Mouse (Mus musculus) CH12.LX (cell line): Measurements from ENCODE around the gene Tbx5. TPM values are rescaled to one million over a fixed set of nuclear protein-coding genes. Genes with fewer than 3 reads are reported as not detected.

Source experiments
- DNase-seq: peaks from one replicate; pipeline ENCODE4 v3.0.0-alpha.2; 2013; ENCODE audit errors: extremely low read depth
- H3K27ac ChIP-seq: 2 replicates; pipeline ENCODE4 v1.5.1; 2012; ENCODE audit warnings: low read depth, mild to moderate bottlenecking, control low read depth, moderate library complexity; ENCODE audit not compliant: insufficient read depth
- H3K27me3 ChIP-seq: replicated peaks from 2 replicates; pipeline ENCODE3; 2012; ENCODE audit warnings: inconsistent platforms
- H3K36me3 ChIP-seq, 2 experiments: replicated peaks in 1 of 2; 2 replicates each; pipeline versions ENCODE3 to v1.6.1; 2012; ENCODE audit warnings: inconsistent platforms in 1 of 2, low read length in 1 of 2, mild to moderate bottlenecking in 1 of 2, mixed read lengths in 1 of 2, moderate library complexity in 1 of 2; ENCODE audit not compliant: control insufficient read depth in 1 of 2, insufficient read depth in 1 of 2
- H3K4me1 ChIP-seq, 2 experiments: 2 replicates each; pipeline ENCODE4 v1.6.1; 2012; ENCODE audit warnings: inconsistent platforms in 1 of 2, moderate library complexity in 1 of 2; ENCODE audit not compliant: insufficient read depth in 2 of 2, control insufficient read depth in 1 of 2
- H3K4me2 ChIP-seq: 2 replicates; pipeline ENCODE4 v1.6.1; 2012; ENCODE audit warnings: low read depth, mild to moderate bottlenecking, control low read depth; ENCODE audit not compliant: poor library complexity, insufficient read depth, severe bottlenecking
- H3K4me3 ChIP-seq, 3 experiments: fragments of 150-350 bp in 1 of 3; sonication (generic) in 1 of 3; replicated peaks in 1 of 3; 2 replicates each; pipeline versions ENCODE3 to v1.5.1; 2011 to 2012; ENCODE audit warnings: low read depth in 2 of 3, low read length in 2 of 3, mild to moderate bottlenecking in 2 of 3, moderate library complexity in 2 of 3, control low read depth in 1 of 3, improper control_type of control experiment in 1 of 3, inconsistent platforms in 1 of 3, mixed read lengths in 1 of 3; ENCODE audit not compliant: poor library complexity in 1 of 3
- H3K79me2 ChIP-seq: replicated peaks from 2 replicates; pipeline ENCODE4 v1.6.1; 2012; ENCODE audit warnings: mild to moderate bottlenecking, moderate library complexity; ENCODE audit not compliant: control insufficient read depth, poor library complexity, insufficient read depth, severe bottlenecking; ENCODE audit errors: extremely low read depth
- H3K9ac ChIP-seq: 2 replicates; pipeline ENCODE4 v1.6.1; 2012; ENCODE audit warnings: low read depth, mild to moderate bottlenecking, control low read depth, moderate library complexity; ENCODE audit not compliant: insufficient read depth
- H3K9me3 ChIP-seq: replicated peaks from 2 replicates; pipeline ENCODE3; 2012; ENCODE audit warnings: low read length, inconsistent platforms, mixed read lengths
- CHD1 ChIP-seq: IDR thresholded peaks from 2 replicates; pipeline ENCODE4 v1.6.1; 2012; ENCODE audit warnings: low read depth, low read length, improper control_type of control experiment, inconsistent platforms
- CHD2 ChIP-seq: IDR thresholded peaks from 2 replicates; pipeline ENCODE4 v1.6.1; 2011; ENCODE audit warnings: low read length, improper control_type of control experiment
- CTCF ChIP-seq, 2 experiments: IDR thresholded peaks in 1 of 2; conservative IDR thresholded peaks in 1 of 2; 2 replicates each; pipeline ENCODE4 v1.5.1; 2011 to 2012; ENCODE audit warnings: low read depth in 2 of 2, low read length in 2 of 2, improper control_type of control experiment in 1 of 2, inconsistent platforms in 1 of 2, mild to moderate bottlenecking in 1 of 2, moderate library complexity in 1 of 2
- HCFC1 ChIP-seq: IDR thresholded peaks from 2 replicates; pipeline ENCODE4 v1.6.1; 2012; ENCODE audit warnings: low read depth, mild to moderate bottlenecking, inconsistent platforms, low read length, improper control_type of control experiment
- IRF4 ChIP-seq: IDR thresholded peaks from 2 replicates; pipeline ENCODE4 v1.6.1; 2014; ENCODE audit warnings: low read depth, mild to moderate bottlenecking, inconsistent platforms, low read length, improper control_type of control experiment
- JUN ChIP-seq: IDR thresholded peaks from 2 replicates; pipeline ENCODE4 v1.6.1; 2011; ENCODE audit warnings: low read depth, mild to moderate bottlenecking, low read length, improper control_type of control experiment, moderate library complexity; ENCODE audit not compliant: insufficient read depth
- JUND ChIP-seq: conservative IDR thresholded peaks from 2 replicates; pipeline ENCODE4 v1.6.1; 2011; ENCODE audit warnings: low read depth, low read length, improper control_type of control experiment
- KAT2A ChIP-seq: IDR thresholded peaks from 2 replicates; pipeline ENCODE4 v1.6.1; 2012; ENCODE audit warnings: low read length, improper control_type of control experiment, inconsistent platforms; ENCODE audit not compliant: insufficient replicate concordance
- MAFK ChIP-seq: IDR thresholded peaks from 2 replicates; pipeline ENCODE4 v1.6.1; 2011; ENCODE audit warnings: low read length, improper control_type of control experiment; ENCODE audit not compliant: insufficient replicate concordance
- MAX ChIP-seq: IDR thresholded peaks from 2 replicates; pipeline ENCODE4 v1.6.1; 2011; ENCODE audit warnings: low read length, improper control_type of control experiment
- MAZ ChIP-seq: IDR thresholded peaks from 2 replicates; pipeline ENCODE4 v1.6.1; 2012; ENCODE audit warnings: low read depth, mild to moderate bottlenecking, inconsistent platforms, low read length, improper control_type of control experiment, moderate library complexity
- MXI1 ChIP-seq: IDR thresholded peaks from 2 replicates; pipeline ENCODE4 v1.6.1; 2011; ENCODE audit warnings: mild to moderate bottlenecking, low read depth, low read length, improper control_type of control experiment
- MYC ChIP-seq: IDR thresholded peaks from 2 replicates; pipeline ENCODE4 v1.6.1; 2011; ENCODE audit warnings: low read depth, mild to moderate bottlenecking, improper control_type of control experiment, low read length
- NELFE ChIP-seq: IDR thresholded peaks from 2 replicates; pipeline ENCODE4 v1.6.1; 2011; ENCODE audit warnings: low read depth, low read length, improper control_type of control experiment
- NRF1 ChIP-seq: IDR thresholded peaks from 2 replicates; pipeline ENCODE4 v1.6.1; 2014; ENCODE audit warnings: low read depth, mild to moderate bottlenecking, inconsistent platforms, low read length, improper control_type of control experiment, moderate library complexity
- PAX5 ChIP-seq: IDR thresholded peaks from 2 replicates; pipeline ENCODE4 v1.6.1; 2012; ENCODE audit warnings: low read length, inconsistent platforms, mixed read lengths
- RCOR1 ChIP-seq: conservative IDR thresholded peaks from 2 replicates; pipeline ENCODE4 v1.6.1; 2012; ENCODE audit warnings: low read depth, mild to moderate bottlenecking, inconsistent platforms, low read length, improper control_type of control experiment
- SIN3A ChIP-seq: IDR thresholded peaks from 2 replicates; pipeline ENCODE4 v1.6.1; 2012; ENCODE audit warnings: low read length, improper control_type of control experiment, inconsistent platforms
- SMC3 ChIP-seq: IDR thresholded peaks from 2 replicates; pipeline ENCODE4 v1.6.1; 2011; ENCODE audit warnings: low read depth, low read length, improper control_type of control experiment
- TBP ChIP-seq: conservative IDR thresholded peaks from 2 replicates; pipeline ENCODE4 v1.6.1; 2011; ENCODE audit warnings: low read depth, low read length, improper control_type of control experiment
- UBTF ChIP-seq: IDR thresholded peaks from 2 replicates; pipeline ENCODE4 v1.6.1; 2012; ENCODE audit warnings: low read depth, mild to moderate bottlenecking, inconsistent platforms, low read length, improper control_type of control experiment, moderate library complexity
- USF1 ChIP-seq: IDR thresholded peaks from 2 replicates; pipeline ENCODE4 v1.6.1; 2014; ENCODE audit warnings: low read depth, mild to moderate bottlenecking, inconsistent platforms, low read length, improper control_type of control experiment
- USF2 ChIP-seq: conservative IDR thresholded peaks from 2 replicates; pipeline ENCODE4 v1.6.1; 2011; ENCODE audit warnings: low read depth, low read length, improper control_type of control experiment
- ZKSCAN1 ChIP-seq: IDR thresholded peaks from 2 replicates; pipeline ENCODE4 v1.6.1; 2012; ENCODE audit warnings: low read depth, inconsistent platforms, low read length, improper control_type of control experiment, borderline replicate concordance
- ZNF384 ChIP-seq: IDR thresholded peaks from 2 replicates; pipeline ENCODE4 v1.6.1; 2012; ENCODE audit warnings: low read depth, low read length, improper control_type of control experiment, inconsistent platforms
- dilution Hi-C: fragments of 300-500 bp; cut with MboI; formaldehyde crosslinking; loops from 2 replicates; pipeline ENCODE4 v1.14.3; 2020; ENCODE audit warnings: low sequenced_read_pairs; ENCODE audit not compliant: extremely low pct_unique_long_range_greater_than_20kb, extremely low pct_ligation_motif_present
- in situ Hi-C: fragments of 300-500 bp; cut with MboI; formaldehyde crosslinking; loops from 3 replicates; pipeline ENCODE4 v1.14.3; 2019; ENCODE audit warnings: low sequenced_read_pairs, low pct_ligation_motif_present, low pct_unique_long_range_greater_than_20kb, mixed read lengths
- polyA plus RNA-seq: library from polyadenylated mRNA; unstranded; fragments of >175 nt; gene quantifications from 2 replicates; pipeline ENCODE4 v1.2.1, GENCODE M21; 2012; ENCODE audit warnings: low read depth; ENCODE audit not compliant: insufficient read length
- total RNA-seq, 2 experiments: library from RNA; depleted of rRNA; stranded (reverse); fragments of 300-350 nt in 1 of 2; fragments of >200 nt in 1 of 2; gene quantifications; 2 replicates each; pipeline ENCODE4 v1.2.3; 2012 to 2014

Gene Tbx5
- total and polyA plus RNA-seq, 3 experiments: not detected

GRCm38 (mm10) chr5:119810994-119811690, 21.3 kb upstream of the Tbx5 start:
- TF ChIP-seq MXI1 (no peak), IRF4 (no peak), SIN3A (no peak), NRF1 (no peak), JUND (no peak), MYC (no peak), CHD1 (no peak), MAFK (no peak), USF2 (no peak), HCFC1 (no peak), PAX5 (no peak), TBP (no peak), ZKSCAN1 (no peak), USF1 (no peak), SMC3 (no peak), MAX (no peak), CHD2 (no peak), KAT2A (no peak), UBTF (no peak)
- TF ChIP-seq, all 38 proteins: peak for 0
- Histone ChIP-seq H3K9me3 (peaks cover 70% of the 10 kb centered on the region), H3K27me3 (no peaks in the 10 kb centered on the region), H3K4me2 (no peak overlapping the region), H3K27ac (no peak overlapping the region), H3K4me3 (no peak overlapping the region), H3K9ac (no peak overlapping the region), H3K4me1 (no peaks in the 10 kb centered on the region), H3K79me2 (no peaks in the 10 kb centered on the region), H3K36me3 (no peaks in the 10 kb centered on the region)
- in situ Hi-C loops: no loop called here
- dilution Hi-C loops: no loop called here
- DNase-seq: no peak

GRCm38 (mm10) chr5:119815247-119815646, 17.2 kb upstream of the Tbx5 start:
- Histone ChIP-seq H3K4me2 (no peak overlapping the region), H3K9ac (no peak overlapping the region), H3K36me3 (no peaks in the 10 kb centered on the region), H3K4me1 (no peaks in the 10 kb centered on the region), H3K79me2 (no peaks in the 10 kb centered on the region), H3K4me3 (no peak overlapping the region), H3K27ac (no peak overlapping the region), H3K27me3 (no peaks in the 10 kb centered on the region), H3K9me3 (peaks cover 70% of the 10 kb centered on the region)
- dilution Hi-C loops (no loop called here), in situ Hi-C loops (no loop called here)
- DNase-seq: no peak
- TF ChIP-seq UBTF (no peak), NELFE (no peak), JUN (no peak), KAT2A (no peak), CHD1 (no peak), MAZ (no peak), CTCF (conservative IDR thresholded peaks at IDR 0.05 in 1 of 2, IDR thresholded peaks at IDR 0.05 in 1 of 2; ENCODE audit: low read depth in 2 of 2, low read length in 2 of 2) (no peak), RCOR1 (no peak), ZNF384 (no peak)
